Mouse (Mus musculus) frontal cortex, postnatal 14 days (tissue): ENCODE results near the gene Tbc1d17.

Experiments
- DNase-seq, 2 experiments: peaks; one replicate each; pipeline ENCODE4 v3.0.0; 2022; ENCODE audit warnings: low spot score in 2 of 2

The Tbc1d17 gene

GRCm38 (mm10) chr7:44824872-44825271, 24.0 kb downstream of the Tbc1d17 start:
- DNase-seq: peak in 1 of 2 experiments; percentile 74

GRCm38 (mm10) chr7:44823409-44823808, 25.5 kb downstream of the Tbc1d17 start:
- DNase-seq: no peak

GRCm38 (mm10) chr7:44821666-44822448, 27.0 kb downstream of the Tbc1d17 start:
- peak; percentile 0 to 2 for DNase-seq

- DNase-seq: peak in 1 of 2 experiments; percentile 0
These were observed 28.4 kb downstream of the Tbc1d17 start for GRCm38 (mm10) chr7:44820525-44820924.

GRCm38 (mm10) chr7:44819863-44820262, 29.0 kb downstream of the Tbc1d17 start:
- peak in 1 of 2 experiments; percentile 4 for DNase-seq

GRCm38 (mm10) chr7:44819391-44819790, 29.5 kb downstream of the Tbc1d17 start:
- DNase-seq: peak in 1 of 2 experiments; percentile 0

GRCm38 (mm10) chr7:44818751-44819235, 30.1 kb downstream of the Tbc1d17 start:
- DNase-seq: peak in 1 of 2 experiments; percentile 4

- DNase-seq: peak in 1 of 2 experiments; percentile 5
These were observed 30.7 kb downstream of the Tbc1d17 start for GRCm38 (mm10) chr7:44818164-44818563.

GRCm38 (mm10) chr7:44817441-44817840, 31.4 kb downstream of the Tbc1d17 start:
- DNase-seq: peak in 1 of 2 experiments; percentile 2

GRCm38 (mm10) chr7:44816470-44817021, 32.3 kb downstream of the Tbc1d17 start, which contains the start of gene Atf5:
Gene Atf5 (minus strand): TSS chr7:44816658.
- DNase-seq: peak in 1 of 2 experiments; percentile 42

GRCm38 (mm10) chr7:44815721-44816469, 33.0 kb downstream of the Tbc1d17 start, which contains the start of the genes Nup62 and Il4i1:
Gene Nup62 (plus strand): TSS chr7:44816088.
Gene Il4i1 (plus strand): TSS chr7:44816387.
- DNase-seq: peak; percentile 98 to 99

GRCm38 (mm10) chr7:44814952-44815553, 33.8 kb downstream of the Tbc1d17 start:
- peak in 1 of 2 experiments; percentile 28 for DNase-seq

GRCm38 (mm10) chr7:44814423-44814822, 34.5 kb downstream of the Tbc1d17 start:
- DNase-seq: no peak

- no peak for DNase-seq
These were observed 34.9 kb downstream of the Tbc1d17 start for GRCm38 (mm10) chr7:44813985-44814384.

- no peak for DNase-seq
These were observed 36.1 kb downstream of the Tbc1d17 start for GRCm38 (mm10) chr7:44812651-44813325.

GRCm38 (mm10) chr7:44810819-44811557, 37.9 kb downstream of the Tbc1d17 start:
- no peak for DNase-seq

GRCm38 (mm10) chr7:44810365-44810764, 38.5 kb downstream of the Tbc1d17 start:
- no peak for DNase-seq

- DNase-seq: no peak
These were observed 39.4 kb downstream of the Tbc1d17 start for GRCm38 (mm10) chr7:44809466-44809865.

- no peak for DNase-seq
These were observed 40.0 kb downstream of the Tbc1d17 start for GRCm38 (mm10) chr7:44808927-44809326.

GRCm38 (mm10) chr7:44792781-44793180, 56.1 kb downstream of the Tbc1d17 start:
- DNase-seq: no peak
